Mouse (Mus musculus): ENCODE measurements around the gene Hmgb1. TPM values are rescaled to one million over a fixed set of nuclear protein-coding genes. Genes with fewer than 3 reads are reported as not detected.

Gene Hmgb1
- total and polyA plus RNA-seq, 3 experiments: 227 to 899 (median 288) TPM

- no peaks in the 10 kb centered on the region for H3K27me3 ChIP-seq (replicated peaks)
- H3K36me3 ChIP-seq (replicated peaks in 1 of 2; ENCODE audit: control insufficient read depth in 1 of 2, insufficient read depth in 1 of 2, low read length in 1 of 2): no peaks in the 10 kb centered on the region
- H3K27ac ChIP-seq (ENCODE audit: insufficient read depth, low read depth): no peak overlapping the region
- peaks cover 10% of the 10 kb centered on the region for H3K9me3 ChIP-seq (replicated peaks; ENCODE audit: low read length)
- H3K4me1 ChIP-seq (ENCODE audit: control insufficient read depth in 1 of 2, insufficient read depth in 2 of 2): peaks cover 8 to 18% of the 10 kb centered on the region in 2 experiments; a peak in 3 of 4 replicates
- dilution Hi-C loops (cut with MboI; ENCODE audit: extremely low pct_ligation_motif_present, extremely low pct_unique_long_range_greater_than_20kb, low sequenced_read_pairs): no loop called here
- TF ChIP-seq TBP (conservative IDR thresholded peaks at IDR 0.05; ENCODE audit: low read depth, low read length): no peak
- TF ChIP-seq IRF4 (IDR thresholded peaks at IDR 0.05; ENCODE audit: low read depth, low read length): no peak
- peak in 1 of 2 experiments; percentile 12; a peak in 2 of 4 replicates for TF ChIP-seq CTCF (conservative IDR thresholded peaks at IDR 0.05 in 1 of 2, IDR thresholded peaks at IDR 0.05 in 1 of 2; ENCODE audit: low read depth in 2 of 2, low read length in 2 of 2)
- no peak overlapping the region for H3K4me3 ChIP-seq (replicated peaks in 1 of 3; ENCODE audit: low read depth in 2 of 3, low read length in 2 of 3, poor library complexity in 1 of 3)
- in situ Hi-C loops (cut with MboI; ENCODE audit: low pct_ligation_motif_present, low pct_unique_long_range_greater_than_20kb, low sequenced_read_pairs): no loop called here
- DNase-seq (ENCODE audit: extremely low read depth): no peak
- no peak overlapping the region for H3K4me2 ChIP-seq (ENCODE audit: insufficient read depth, low read depth, poor library complexity, severe bottlenecking)
- H3K9ac ChIP-seq (ENCODE audit: insufficient read depth, low read depth): no peak overlapping the region
- H3K79me2 ChIP-seq (replicated peaks; ENCODE audit: control insufficient read depth, extremely low read depth, insufficient read depth, poor library complexity, severe bottlenecking): no peaks in the 10 kb centered on the region
These were observed 151.9 kb downstream of the Hmgb1 start for GRCm38 (mm10) chr5:149032438-149032837.

DNA sequence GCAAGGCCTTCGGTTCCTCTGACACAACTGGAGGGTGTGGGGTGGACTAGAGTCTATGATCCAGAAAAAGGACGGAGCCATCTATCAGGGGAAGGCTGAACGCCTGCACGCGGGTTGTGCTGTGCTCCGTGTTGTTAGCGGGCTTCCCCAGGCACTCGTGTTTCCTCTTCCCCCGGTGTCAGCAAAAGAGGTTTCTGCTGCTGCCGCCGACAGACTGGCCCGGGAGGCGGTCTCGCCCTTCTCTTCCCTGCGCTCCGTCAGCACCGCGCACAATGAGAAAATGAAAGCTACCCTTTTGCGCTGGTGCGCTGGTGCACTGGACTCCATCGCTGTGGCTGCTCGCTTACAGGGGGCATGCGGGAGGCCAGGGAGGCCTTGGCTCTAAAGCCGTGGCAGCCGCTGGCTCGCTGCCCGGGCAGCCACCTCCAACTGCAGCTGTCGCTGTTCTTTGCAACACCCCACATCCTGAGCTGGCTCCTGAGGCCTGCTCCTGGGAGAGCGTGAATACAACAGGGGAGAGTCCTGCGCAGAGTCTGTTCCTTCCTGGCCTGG, 153.0 kb downstream of the Hmgb1 start:
- Histone ChIP-seq H3K4me1 (ENCODE audit: control insufficient read depth in 1 of 2, insufficient read depth in 2 of 2) (peaks cover 8 to 18% of the 10 kb centered on the region in 2 experiments; a peak in 3 of 4 replicates), H3K9me3 (replicated peaks; ENCODE audit: low read length) (peaks cover 7% of the 10 kb centered on the region), H3K27ac (ENCODE audit: insufficient read depth, low read depth) (peak overlapping the region; percentile 53; the same call in 1 of the 2 replicates), H3K9ac (ENCODE audit: insufficient read depth, low read depth) (peak overlapping the region; percentile 82), H3K4me2 (ENCODE audit: insufficient read depth, low read depth, poor library complexity, severe bottlenecking) (peak overlapping the region; percentile 68), H3K4me3 (replicated peaks in 1 of 3; ENCODE audit: low read depth in 2 of 3, low read length in 2 of 3, poor library complexity in 1 of 3) (peak overlapping the region in 2 of 3 experiments; percentile 32 to 49), H3K36me3 (replicated peaks in 1 of 2; ENCODE audit: control insufficient read depth in 1 of 2, insufficient read depth in 1 of 2, low read length in 1 of 2) (no peaks in the 10 kb centered on the region), H3K79me2 (replicated peaks; ENCODE audit: control insufficient read depth, extremely low read depth, insufficient read depth, poor library complexity, severe bottlenecking) (no peaks in the 10 kb centered on the region), H3K27me3 (replicated peaks) (no peaks in the 10 kb centered on the region)
- DNase-seq (ENCODE audit: extremely low read depth): no peak
- dilution Hi-C loops (cut with MboI; ENCODE audit: extremely low pct_ligation_motif_present, extremely low pct_unique_long_range_greater_than_20kb, low sequenced_read_pairs): no loop called here
- in situ Hi-C loops (cut with MboI; ENCODE audit: low pct_ligation_motif_present, low pct_unique_long_range_greater_than_20kb, low sequenced_read_pairs): no loop called here
- TF ChIP-seq MYC (IDR thresholded peaks at IDR 0.05; ENCODE audit: low read depth, low read length) (no peak), KAT2A (IDR thresholded peaks at IDR 0.05; ENCODE audit: insufficient replicate concordance, low read length) (no peak), TBP (conservative IDR thresholded peaks at IDR 0.05; ENCODE audit: low read depth, low read length) (0 out of 2 replicates have a peak, but pooled peaks have one; percentile 34), ELF1 (IDR thresholded peaks at IDR 0.05; ENCODE audit: low read depth, low read length) (peak; percentile 43; the same call in 1 of the 2 replicates), ETS1 (conservative IDR thresholded peaks at IDR 0.05; ENCODE audit: low read depth, low read length) (no peak; the same call in 1 of the 2 replicates), JUND (conservative IDR thresholded peaks at IDR 0.05; ENCODE audit: low read depth, low read length) (no peak), CHD2 (IDR thresholded peaks at IDR 0.05; ENCODE audit: low read length) (no peak), EP300 (IDR thresholded peaks at IDR 0.05; ENCODE audit: low read length) (0 out of 2 replicates have a peak, but pooled peaks have one; percentile 32), E2F4 (IDR thresholded peaks at IDR 0.05; ENCODE audit: insufficient replicate concordance, low read depth, low read length) (no peak), HCFC1 (IDR thresholded peaks at IDR 0.05; ENCODE audit: low read depth, low read length) (peak; percentile 23; the same call in 1 of the 2 replicates), JUN (IDR thresholded peaks at IDR 0.05; ENCODE audit: insufficient read depth, low read depth, low read length) (no peak), MXI1 (IDR thresholded peaks at IDR 0.05; ENCODE audit: low read depth, low read length) (peak; percentile 67; the same call in 1 of the 2 replicates), UBTF (IDR thresholded peaks at IDR 0.05; ENCODE audit: low read depth, low read length) (peak; percentile 95), PAX5 (IDR thresholded peaks at IDR 0.05; ENCODE audit: low read length) (no peak), IRF4 (IDR thresholded peaks at IDR 0.05; ENCODE audit: low read depth, low read length) (0 out of 2 replicates have a peak, but pooled peaks have one; percentile 29), TCF12 (IDR thresholded peaks at IDR 0.05; ENCODE audit: low read depth, low read length) (no peak), ZKSCAN1 (IDR thresholded peaks at IDR 0.05; ENCODE audit: borderline replicate concordance, low read depth, low read length) (no peak), SIN3A (IDR thresholded peaks at IDR 0.05; ENCODE audit: low read length) (peak; percentile 62), ZC3H11A (IDR thresholded peaks at IDR 0.05; ENCODE audit: low read depth, low read length) (no peak), CHD1 (IDR thresholded peaks at IDR 0.05; ENCODE audit: low read depth, low read length) (peak; percentile 78), USF1 (IDR thresholded peaks at IDR 0.05; ENCODE audit: low read depth, low read length) (no peak), MAX (IDR thresholded peaks at IDR 0.05; ENCODE audit: low read length) (peak; percentile 66), RAD21 (IDR thresholded peaks at IDR 0.05; ENCODE audit: low read depth, low read length) (no peak), RCOR1 (conservative IDR thresholded peaks at IDR 0.05; ENCODE audit: low read depth, low read length) (no peak), MEF2A (IDR thresholded peaks at IDR 0.05; ENCODE audit: borderline replicate concordance, low read depth, low read length) (0 out of 2 replicates have a peak, but pooled peaks have one; percentile 37), NELFE (IDR thresholded peaks at IDR 0.05; ENCODE audit: low read depth, low read length) (peak; percentile 55), BHLHE40 (IDR thresholded peaks at IDR 0.05; ENCODE audit: low read depth, low read length) (peak; percentile 30; the same call in 1 of the 2 replicates), POLR2A (IDR thresholded peaks at IDR 0.05; ENCODE audit: low read depth, low read length) (peak; percentile 50), ZMIZ1 (IDR thresholded peaks at IDR 0.05; ENCODE audit: low read depth, low read length) (0 out of 2 replicates have a peak, but pooled peaks have one; percentile 50), POLR2AphosphoS2 (IDR thresholded peaks at IDR 0.05; ENCODE audit: low read depth, low read length) (no peak), MAFK (IDR thresholded peaks at IDR 0.05; ENCODE audit: insufficient replicate concordance, low read length) (0 out of 2 replicates have a peak, but pooled peaks have one; percentile 24)

Measured in CH12.LX (cell line).